Comparison of ENCODE assay signal across 16 mouse cellular contexts in the genomic region with DNA sequence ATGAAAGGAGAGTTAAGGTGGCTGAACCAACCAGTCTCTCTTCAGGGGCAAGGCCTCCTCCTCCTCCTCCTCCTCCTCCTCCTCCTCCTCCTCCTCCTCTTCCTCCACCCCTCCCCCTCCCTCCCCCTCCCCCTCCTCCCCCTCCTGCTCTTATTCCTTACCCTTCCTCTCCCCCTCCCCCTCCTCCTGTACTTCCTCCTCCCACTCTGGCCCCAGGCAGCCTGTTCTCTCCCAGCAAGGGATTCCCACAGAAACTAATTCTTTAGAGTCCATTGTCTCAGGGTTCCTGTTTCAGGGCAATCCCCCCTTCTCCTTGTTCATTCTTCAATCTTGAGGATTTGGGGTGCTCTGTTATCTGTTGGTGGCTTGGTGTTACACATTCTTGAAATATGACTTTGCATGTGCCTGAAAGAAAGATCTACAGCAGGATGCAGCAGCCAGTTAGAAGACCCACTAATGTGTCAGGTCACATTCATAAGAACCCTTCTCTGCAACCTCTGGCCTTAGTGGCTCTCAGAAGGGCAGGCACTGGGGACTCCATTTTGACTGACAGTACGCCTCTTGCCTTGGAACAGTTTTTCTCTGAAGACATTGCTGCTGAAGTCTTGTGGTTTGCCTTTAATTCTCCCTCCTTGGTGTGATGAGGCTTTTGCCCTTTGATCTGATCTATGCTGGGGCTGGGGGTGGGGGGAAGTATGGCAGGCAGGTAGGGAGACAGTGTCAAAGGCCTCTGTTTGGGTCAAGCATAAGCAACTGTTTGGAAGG. TPM values are rescaled to one million over a fixed set of nuclear protein-coding genes. Genes with fewer than 3 reads are reported as not detected.
DNase-seq lines count a peak whose midpoint lies in the region; ATAC-seq and TF ChIP-seq lines count a peak whose summit lies in the region.
"Had no signal": no experiment of that assay in that cellular context is flagged by ENCODE, and none has a peak within 500 bp of the region (broad histone marks: within the 10 kb centered on the region; RNA-seq: fewer than 3 reads in every experiment).

No protein-coding gene starts in this region.

- no peak for ATAC-seq in intestine, postnatal 0 days
- ATAC-seq: intestine, embryonic 15.5 days; midbrain, embryonic 13.5 days had no signal

- intact Hi-C loops in gastrocnemius, adult 2 months (cut with DNase I): no loop called here

- WGBS in limb, embryonic 10.5 days: 83% methylated on average over 1 of the region's 1 CpGs
- WGBS in intestine, postnatal 0 days: 93% methylated on average over 1 of the region's 1 CpGs

- no peaks in the 10 kb centered on the region for H3K27me3 ChIP-seq in limb, embryonic 10.5 days (ENCODE audit: low read depth, poor library complexity, severe bottlenecking)
- H3K27me3 ChIP-seq in intestine, postnatal 0 days (replicated peaks; ENCODE audit: control insufficient read depth, insufficient read depth, low read length): no peaks in the 10 kb centered on the region
- H3K27me3 ChIP-seq: embryonic facial prominence, embryonic 12.5 days; forebrain, embryonic 12.5 days; intestine, embryonic 15.5 days; midbrain, embryonic 13.5 days; stomach, embryonic 15.5 days had no signal

- TF ChIP-seq CTCF in intestine, postnatal 0 days (IDR thresholded peaks at IDR 0.05; ENCODE audit: low read depth): no peak
- TF ChIP-seq CTCF in gastrocnemius, adult 2 months (IDR thresholded peaks at IDR 0.05): no peak

- no peaks in the 10 kb centered on the region for H3K9me3 ChIP-seq in limb, embryonic 10.5 days (replicated peaks)
- no peaks in the 10 kb centered on the region for H3K9me3 ChIP-seq in intestine, postnatal 0 days (ENCODE audit: control insufficient read depth)
- H3K9me3 ChIP-seq: embryonic facial prominence, embryonic 12.5 days; forebrain, embryonic 12.5 days; intestine, embryonic 15.5 days; midbrain, embryonic 13.5 days; stomach, embryonic 15.5 days had no signal

- H3K4me1 ChIP-seq in limb, embryonic 10.5 days: peaks cover 12% of the 10 kb centered on the region
- no peaks in the 10 kb centered on the region for H3K4me1 ChIP-seq in intestine, postnatal 0 days (replicated peaks; ENCODE audit: control insufficient read depth, insufficient read depth, low read length)
- H3K4me1 ChIP-seq: intestine, embryonic 15.5 days; stomach, embryonic 15.5 days had no signal

- H3K4me2 ChIP-seq in intestine, postnatal 0 days (replicated peaks; ENCODE audit: low read depth): no peak overlapping the region
- H3K4me2 ChIP-seq: embryonic facial prominence, embryonic 12.5 days; forebrain, embryonic 12.5 days; intestine, embryonic 15.5 days; midbrain, embryonic 13.5 days; stomach, embryonic 15.5 days had no signal

- no peak overlapping the region for H3K4me3 ChIP-seq in limb, embryonic 10.5 days
- no peak overlapping the region for H3K4me3 ChIP-seq in intestine, postnatal 0 days (ENCODE audit: low read depth, low read length)
- no peak overlapping the region for H3K4me3 ChIP-seq in gastrocnemius, adult 2 months
- H3K4me3 ChIP-seq: embryonic facial prominence, embryonic 12.5 days; forebrain, embryonic 12.5 days; intestine, embryonic 15.5 days; midbrain, embryonic 13.5 days; stomach, embryonic 15.5 days had no signal

- H3K9ac ChIP-seq in intestine, postnatal 0 days (ENCODE audit: low read depth, low read length): no peak overlapping the region
- H3K9ac ChIP-seq: embryonic facial prominence, embryonic 12.5 days; forebrain, embryonic 12.5 days; intestine, embryonic 15.5 days; midbrain, embryonic 13.5 days; stomach, embryonic 15.5 days had no signal

- peak; percentile 23 for DNase-seq in retina, postnatal 1 day
- DNase-seq in retina, embryonic 14.5 days (ENCODE audit: low spot score): no peak
- DNase-seq in T-cell, adult 2 months (ENCODE audit: low spot score): peak; percentile 30
- DNase-seq in limb, embryonic 10.5 days (ENCODE audit: low spot score): peak; percentile 34
- DNase-seq in cerebellum, postnatal 10 days: no peak
- no peak for DNase-seq in gastrocnemius, adult 2 months
- DNase-seq: kidney, postnatal 36 days had no signal

- H3K27ac ChIP-seq in limb, embryonic 10.5 days: peak overlapping the region; percentile 51; the same call in 1 of the 2 replicates
- H3K27ac ChIP-seq in intestine, postnatal 0 days (ENCODE audit: low read depth, low read length): no peak overlapping the region
- no peak overlapping the region for H3K27ac ChIP-seq in gastrocnemius, adult 2 months
- H3K27ac ChIP-seq: embryonic facial prominence, embryonic 12.5 days; forebrain, embryonic 12.5 days; intestine, embryonic 15.5 days; midbrain, embryonic 13.5 days; stomach, embryonic 15.5 days had no signal

- no peaks in the 10 kb centered on the region for H3K36me3 ChIP-seq in limb, embryonic 10.5 days
- H3K36me3 ChIP-seq in intestine, postnatal 0 days (ENCODE audit: control insufficient read depth, insufficient read depth): no peaks in the 10 kb centered on the region
- H3K36me3 ChIP-seq: embryonic facial prominence, embryonic 12.5 days; forebrain, embryonic 12.5 days; intestine, embryonic 15.5 days; midbrain, embryonic 13.5 days; stomach, embryonic 15.5 days had no signal

RNA-seq across cellular contexts. Expression of a gene that starts 30.9 kb away (rescaled TPM):
- polyA plus RNA-seq in limb, embryonic 10.5 days (2016; fragmentation: Nextera tagmentation; extraction: Ambion mirVana): 8.3 and 9.0 TPM in 2 replicates
- 6.4 and 7.5 TPM in 2 replicates for polyA plus RNA-seq in intestine, postnatal 0 days (2015; fragmentation: Nextera tagmentation; extraction: Ambion mirVana)
- 1 to 10 TPM; 1.0 to 5.6 TPM for total RNA-seq in gastrocnemius, adult 2 months (2021)
- total RNA-seq: hematopoietic stem cell, adult 5-6 weeks had no signal

RNA-seq across cellular contexts. Expression of a gene that starts 58.2 kb away (rescaled TPM):
- 6.4 and 9.0 TPM in 2 replicates for polyA plus RNA-seq in limb, embryonic 10.5 days (2016; fragmentation: Nextera tagmentation; extraction: Ambion mirVana)
- 132 and 148 TPM in 2 replicates for polyA plus RNA-seq in intestine, postnatal 0 days (2015; fragmentation: Nextera tagmentation; extraction: Ambion mirVana)
- total RNA-seq in gastrocnemius, adult 2 months (2021): not detected
- total RNA-seq: heart, adult 8-10 months; hematopoietic stem cell, adult 5-6 weeks had no signal
- polyA plus RNA-seq: midbrain, embryonic 13.5 days; neural tube, embryonic 11.5 days had no signal

Comparison
In these comparisons a context has a peak if more than half of its experiments do, and no peak if none do; other contexts are left out.
1. DNase-seq: peak in retina, postnatal 1 day (single experiment), T-cell, adult 2 months (single experiment) and limb, embryonic 10.5 days (single experiment); none in retina, embryonic 14.5 days (single experiment), cerebellum, postnatal 10 days (0 of 2) and gastrocnemius, adult 2 months (single experiment).
2. RNA of a gene that starts 58.2 kb away (polyA plus RNA-seq): 132 to 148 TPM in intestine, postnatal 0 days; 6.4 to 9.0 TPM in limb, embryonic 10.5 days; every median in the first group is over 10 times any median in the second.